Mouse (Mus musculus) liver, embryonic 14.5 days (tissue): ENCODE data around the gene Plcd1.

Experiments
- CTCF ChIP-seq: IDR thresholded peaks from 2 replicates; pipeline ENCODE4 v1.5.1; 2016; ENCODE audit warnings: antibody characterized with exemption, low read depth, control low read depth
- EP300 ChIP-seq: IDR thresholded peaks from 2 replicates; pipeline ENCODE4 v1.6.1; 2016; ENCODE audit warnings: antibody characterized with exemption, low read depth

GRCm38 (mm10) chr9:119025832-119026331, 67.4 kb downstream of the Plcd1 start:
- TF ChIP-seq EP300 (no peak), CTCF (no peak)
